Mouse (Mus musculus) lung, embryonic 14.5 days (tissue): ENCODE measurements at regions not wholly inside any gene's neighbourhood (a gene's known extent, or its start where the extent isn't known, plus 50 kb on each side); places are given as distances from the start of the nearest gene placed in this dataset.
A peak's percentile ranks its signal among the peaks of the same experiment; 100 is the strongest.

Source experiments
- ATAC-seq: fragments of 200-750 bp; cut with Nextera tagmentation; 2 replicates; pipeline ENCODE4 v1.8.0; 2017; ENCODE audit warnings: mild to moderate bottlenecking, moderate TSS enrichment, moderate library complexity; ENCODE audit not compliant: insufficient read depth
- DNase-seq: peaks from one replicate; pipeline ENCODE4 v3.0.0-alpha.2; 2015
- H3K27ac ChIP-seq: fragments of 300-500 bp; sonication (generic); 2 replicates; pipeline ENCODE4 v1.5.1; 2014; ENCODE audit warnings: low read depth, mild to moderate bottlenecking, moderate library complexity
- H3K27me3 ChIP-seq: fragments of 300-500 bp; sonication (generic); 2 replicates; pipeline ENCODE4 v1.6.1; 2014; ENCODE audit warnings: low read length, control low read depth; ENCODE audit not compliant: insufficient read depth
- H3K36me3 ChIP-seq: fragments of 300-500 bp; sonication (generic); 2 replicates; pipeline ENCODE4 v1.6.1; 2014; ENCODE audit warnings: control low read depth; ENCODE audit not compliant: insufficient read depth
- H3K4me1 ChIP-seq: fragments of 300-500 bp; sonication (generic); 2 replicates; pipeline ENCODE4 v1.6.1; 2014; ENCODE audit warnings: antibody characterized with exemption, control low read depth; ENCODE audit not compliant: insufficient read depth
- H3K4me2 ChIP-seq: fragments of 300-500 bp; sonication (generic); 2 replicates; pipeline ENCODE4 v1.6.1; 2014; ENCODE audit warnings: mild to moderate bottlenecking
- H3K4me3 ChIP-seq: fragments of 300-500 bp; sonication (generic); 2 replicates; pipeline ENCODE4 v1.5.1; 2014; ENCODE audit warnings: low read depth, low read length
- H3K9ac ChIP-seq: fragments of 300-500 bp; sonication (generic); 2 replicates; pipeline ENCODE4 v1.6.1; 2014
- H3K9me3 ChIP-seq: fragments of 300-500 bp; sonication (generic); 2 replicates; pipeline ENCODE4 v1.6.1; 2016; ENCODE audit warnings: low read depth, low read length, control low read depth
- CTCF ChIP-seq: IDR thresholded peaks from 2 replicates; pipeline ENCODE4 v1.5.1; 2016; ENCODE audit warnings: antibody characterized with exemption, low read depth
- WGBS: fragments of 180-500 bp; shearing (Covaris S2); extraction: QIAGEN DNeasy Blood & Tissue Kit; methylation state at CpG from one replicate; pipeline ENCODE4 v1.1.7; 2014; 5-methylcytosine and 5-hydroxymethylcytosine counted together

DNA sequence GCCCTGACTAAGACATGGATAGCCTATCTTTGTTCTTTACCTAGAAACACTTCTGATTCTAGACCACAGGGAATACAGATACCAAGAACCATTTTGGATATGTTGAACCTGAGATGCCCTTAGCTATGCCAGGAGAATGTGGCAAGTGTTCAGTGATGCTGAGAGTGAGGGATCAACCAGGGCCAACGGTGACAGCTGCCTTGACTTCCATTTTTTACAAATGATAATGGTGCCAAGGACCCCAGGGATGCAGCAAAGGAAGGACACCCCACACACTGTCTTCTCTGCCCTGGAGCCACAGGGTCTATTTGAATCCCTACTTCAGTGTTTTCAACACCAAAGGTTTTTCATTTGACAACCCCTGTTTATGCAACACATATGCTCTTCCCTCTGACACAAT is 174.4 kb downstream of the Gsdmc2 start:
- H3K4me2 ChIP-seq, result no peak overlapping the region
- no peak overlapping the region for H3K4me3 ChIP-seq
- H3K36me3 ChIP-seq, result no peaks in the 10 kb centered on the region
- DNase-seq (no peak), ATAC-seq (no peak)
- TF ChIP-seq CTCF, result no peak
- H3K4me1 ChIP-seq, result 0 out of 2 replicates have a peak, but pooled peaks cover under 1% of the 10 kb centered on the region
- no peak overlapping the region for H3K27ac ChIP-seq
- no peaks in the 10 kb centered on the region for H3K9me3 ChIP-seq
- 87% methylated on average over 1 of the region's 1 CpGs for WGBS
- H3K9ac ChIP-seq, result no peak overlapping the region
- H3K27me3 ChIP-seq, result no peaks in the 10 kb centered on the region

DNA sequence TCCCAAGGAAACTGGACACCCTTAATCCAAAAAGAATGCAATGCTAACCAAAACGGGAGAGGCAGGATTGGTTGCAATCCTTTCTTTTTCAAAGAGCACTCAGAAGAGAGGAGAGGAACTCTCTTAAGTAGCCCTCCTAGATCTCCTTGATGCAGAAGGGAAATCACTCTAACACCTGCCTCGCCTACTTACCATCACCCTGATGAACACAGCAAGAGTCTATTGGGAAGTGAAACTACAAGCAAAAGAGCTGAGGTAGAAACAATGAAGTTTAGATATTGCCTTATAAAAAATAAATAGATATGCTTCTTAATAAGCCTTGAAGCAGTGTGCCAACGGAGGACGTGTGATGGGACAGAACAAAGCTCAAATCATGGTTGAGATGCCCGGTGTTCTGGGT is 177.4 kb downstream of the Gsdmc2 start:
- peaks cover 7% of the 10 kb centered on the region; the same call in 1 of the 2 replicates for H3K4me1 ChIP-seq
- H3K9ac ChIP-seq, result no peak overlapping the region
- WGBS, result 75% methylated on average over 5 of the region's 5 CpGs
- no peaks in the 10 kb centered on the region for H3K9me3 ChIP-seq
- H3K27ac ChIP-seq, result no peak overlapping the region
- H3K27me3 ChIP-seq, result no peaks in the 10 kb centered on the region
- no peak for TF ChIP-seq CTCF
- H3K36me3 ChIP-seq, result no peaks in the 10 kb centered on the region
- H3K4me2 ChIP-seq, result no peak overlapping the region
- DNase-seq (no peak), ATAC-seq (no peak)
- H3K4me3 ChIP-seq, result no peak overlapping the region

DNA sequence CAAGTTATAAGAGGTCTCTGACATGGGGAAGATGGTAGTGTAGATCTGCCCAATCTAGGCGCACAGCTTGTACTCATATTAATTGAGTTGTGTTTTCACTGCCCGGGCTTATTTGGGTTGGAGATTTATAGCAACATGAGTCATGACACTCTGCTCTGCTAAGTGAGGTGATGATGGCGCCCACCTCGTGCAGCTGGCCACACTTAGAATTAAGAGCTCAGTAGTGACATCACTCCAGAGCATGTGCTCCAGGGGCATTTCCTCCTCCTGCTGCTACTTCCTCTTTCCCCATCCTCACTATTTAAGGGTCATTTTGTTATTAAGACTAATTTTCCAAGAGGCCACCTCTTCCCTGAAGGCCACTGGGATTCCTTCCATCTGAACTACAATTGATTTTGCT is 179.5 kb downstream of the Gsdmc2 start:
- H3K4me3 ChIP-seq, result no peak overlapping the region
- no peaks in the 10 kb centered on the region for H3K9me3 ChIP-seq
- no peak overlapping the region for H3K9ac ChIP-seq
- H3K4me1 ChIP-seq, result peaks cover 7% of the 10 kb centered on the region; the same call in 1 of the 2 replicates
- DNase-seq (no peak), ATAC-seq (no peak)
- no peaks in the 10 kb centered on the region for H3K36me3 ChIP-seq
- 64% methylated on average over 4 of the region's 4 CpGs for WGBS
- no peak overlapping the region for H3K4me2 ChIP-seq
- no peak for TF ChIP-seq CTCF
- H3K27ac ChIP-seq, result 0 out of 2 replicates have a peak overlapping the region, but pooled peaks have one; percentile 12
- H3K27me3 ChIP-seq, result no peaks in the 10 kb centered on the region

DNA sequence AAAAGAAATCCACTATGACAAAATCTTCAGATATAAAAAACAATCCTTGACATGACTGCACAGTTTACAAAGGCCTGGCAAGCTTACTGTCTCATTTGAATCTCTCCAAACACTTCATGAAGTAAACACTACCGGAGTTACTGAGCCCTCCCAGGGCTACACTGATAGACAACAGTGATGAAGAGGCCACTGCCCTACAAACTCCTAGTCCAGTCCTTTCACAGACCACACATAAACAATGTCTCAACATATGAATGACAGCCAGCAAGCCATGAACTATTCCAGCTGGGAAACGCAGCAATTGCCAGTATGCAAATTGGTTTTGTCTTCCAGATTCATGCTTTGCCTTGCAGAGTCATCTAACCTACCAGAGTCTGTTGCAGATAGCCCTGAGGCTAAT is 180.1 kb downstream of the Gsdmc2 start:
- no peaks in the 10 kb centered on the region for H3K36me3 ChIP-seq

DNA sequence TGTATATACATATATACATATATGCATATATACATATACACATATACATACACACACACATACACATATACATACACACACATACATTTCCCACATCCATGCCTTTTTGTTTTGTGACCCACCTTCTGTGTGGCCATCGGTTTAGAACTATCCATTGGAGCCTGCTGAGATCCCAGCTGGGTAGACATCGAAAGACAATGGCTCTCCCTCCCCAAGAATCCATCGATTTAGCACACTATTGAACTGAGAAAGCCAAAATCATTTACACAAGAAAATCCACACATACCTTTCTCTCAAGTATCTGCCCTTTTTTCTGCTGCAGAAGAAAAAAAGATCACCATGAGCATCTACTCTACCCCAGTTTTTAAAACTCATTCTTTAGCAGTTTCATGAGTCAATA is 182.8 kb downstream of the Gsdmc2 start:
- Histone ChIP-seq H3K9me3 (no peaks in the 10 kb centered on the region), H3K27ac (no peak overlapping the region), H3K4me3 (no peak overlapping the region), H3K27me3 (no peaks in the 10 kb centered on the region), H3K9ac (no peak overlapping the region), H3K4me2 (no peak overlapping the region), H3K36me3 (no peaks in the 10 kb centered on the region), H3K4me1 (peaks cover 7% of the 10 kb centered on the region; the same call in 1 of the 2 replicates)
- TF ChIP-seq CTCF, result no peak
- ATAC-seq, result no peak
- DNase-seq, result no peak
- 74% methylated on average over 3 of the region's 3 CpGs for WGBS

More for the DNA sequence above, 180.1 kb downstream of the Gsdmc2 start:
- H3K9ac ChIP-seq, result no peak overlapping the region
- 0 out of 2 replicates have a peak overlapping the region, but pooled peaks have one; percentile 12 for H3K27ac ChIP-seq
- no peak for TF ChIP-seq CTCF
- no peaks in the 10 kb centered on the region for H3K27me3 ChIP-seq
- no peaks in the 10 kb centered on the region for H3K9me3 ChIP-seq
- no peak overlapping the region for H3K4me2 ChIP-seq
- H3K4me3 ChIP-seq, result no peak overlapping the region
- H3K4me1 ChIP-seq, result peaks cover 7% of the 10 kb centered on the region; the same call in 1 of the 2 replicates
- ATAC-seq, result peak; percentile 91
- peak; percentile 84 for DNase-seq
- 23% methylated on average over 2 of the region's 2 CpGs for WGBS

DNA sequence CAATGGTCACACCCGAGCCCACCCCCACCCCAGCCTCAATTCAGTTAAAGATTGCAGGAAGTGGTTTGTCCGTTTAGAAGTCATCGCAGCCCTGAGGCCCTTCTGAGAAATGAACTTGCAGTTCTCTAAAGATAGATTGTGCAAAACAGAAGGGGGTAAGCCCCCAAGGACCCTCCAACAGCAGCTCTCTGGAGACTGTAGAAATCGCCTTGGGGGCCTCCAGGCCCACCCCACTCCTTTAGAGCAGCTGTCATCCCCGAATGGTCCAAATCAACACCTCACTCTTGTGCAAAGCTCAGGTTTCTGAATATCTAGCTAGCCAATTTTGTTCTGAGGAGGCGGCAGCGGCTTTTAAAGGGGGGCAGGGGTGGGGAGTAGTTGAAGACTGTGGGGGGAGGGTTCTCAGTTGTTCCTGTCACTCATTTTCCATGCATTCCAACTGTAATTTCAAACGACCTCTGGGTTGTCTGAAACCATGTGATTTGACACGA is 186.9 kb downstream of the Gsdmc2 start:
- no peak for TF ChIP-seq CTCF
- WGBS, result 36% methylated on average over 9 of the region's 9 CpGs

DNA sequence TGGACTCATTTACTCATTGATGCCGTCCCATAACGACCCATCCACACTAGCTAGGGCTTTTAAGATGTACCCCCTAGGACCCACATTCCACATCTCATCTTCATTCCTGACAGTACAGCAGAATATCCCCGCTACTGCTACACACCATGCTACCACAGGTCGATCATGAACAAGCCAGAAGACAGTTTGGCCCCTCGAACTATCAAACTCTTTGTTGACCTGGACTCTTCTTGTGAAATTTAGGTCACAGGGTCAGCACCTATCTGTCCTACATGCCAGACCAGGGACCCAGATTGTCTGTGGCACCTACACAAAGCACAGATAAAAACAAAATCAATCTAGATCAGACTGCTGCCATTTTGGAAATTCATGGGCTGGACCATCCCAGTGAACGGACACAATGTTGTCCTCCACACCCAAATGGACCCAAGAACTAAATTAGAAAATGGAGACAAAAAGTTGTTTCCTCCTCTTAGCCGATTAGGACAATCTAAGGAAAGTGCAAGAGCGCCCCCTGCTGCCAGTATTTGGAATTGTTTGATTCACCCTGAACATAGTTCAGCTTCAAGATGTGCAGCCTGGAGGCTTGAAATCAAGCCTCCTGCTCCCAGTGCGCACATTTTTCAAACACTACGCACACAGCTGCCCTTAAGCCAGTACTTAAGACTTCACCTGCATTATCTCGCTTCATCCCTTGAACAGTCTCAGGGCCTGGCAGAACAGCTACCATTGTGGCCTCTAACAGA is 192.6 kb downstream of the Gsdmc2 start:
- H3K4me2 ChIP-seq, result no peak overlapping the region
- H3K9ac ChIP-seq, result no peak overlapping the region
- H3K4me3 ChIP-seq, result no peak overlapping the region
- peak; percentile 97 for DNase-seq
- H3K27ac ChIP-seq, result no peak overlapping the region
- 0 out of 2 replicates have a peak, but pooled peaks have one; percentile 17 for ATAC-seq
- 0 out of 2 replicates have a peak, but pooled peaks cover 8% of the 10 kb centered on the region for H3K4me1 ChIP-seq
- WGBS, result 22% methylated on average over 11 of the region's 11 CpGs
- no peaks in the 10 kb centered on the region for H3K9me3 ChIP-seq
- peak; percentile 88 for TF ChIP-seq CTCF
- no peaks in the 10 kb centered on the region for H3K27me3 ChIP-seq
- H3K36me3 ChIP-seq, result no peaks in the 10 kb centered on the region

More for the DNA sequence above, 186.9 kb downstream of the Gsdmc2 start:
- ATAC-seq (no peak), DNase-seq (no peak)
- Histone ChIP-seq H3K27ac (no peak overlapping the region), H3K9me3 (no peaks in the 10 kb centered on the region), H3K36me3 (no peaks in the 10 kb centered on the region), H3K4me3 (no peak overlapping the region), H3K27me3 (no peaks in the 10 kb centered on the region), H3K4me2 (no peak overlapping the region), H3K9ac (no peak overlapping the region), H3K4me1 (no peaks in the 10 kb centered on the region)
